Mouse (Mus musculus) kidney, adult 8-10 months (tissue): ENCODE data around the gene Fuca1.

Source experiments
- DNase-seq, 2 experiments: peaks; one replicate each; pipeline ENCODE4 v3.0.0; 2022

The Fuca1 gene

GRCm38 (mm10) chr4:135920304-135921241 lies at the start of gene Fuca1:
Gene Fuca1 (plus strand): TSS chr4:135920735.
- DNase-seq = peak; percentile 95 to 98

- DNase-seq = no peak
Measured at GRCm38 (mm10) chr4:135872015-135872414, 48.5 kb upstream of the Fuca1 start.

GRCm38 (mm10) chr4:135872589-135873391 lies 47.7 kb upstream of the Fuca1 start:
- DNase-seq = no peak

GRCm38 (mm10) chr4:135873526-135874202 lies 46.9 kb upstream of the Fuca1 start, which contains the start of gene Pnrc2:
Gene Pnrc2 (minus strand): TSS chr4:135873850.
- DNase-seq = peak; percentile 90 to 91

- DNase-seq = no peak
Measured at GRCm38 (mm10) chr4:135874564-135875535, 45.7 kb upstream of the Fuca1 start.

GRCm38 (mm10) chr4:135875546-135875945 lies 45.0 kb upstream of the Fuca1 start:
- no peak for DNase-seq

GRCm38 (mm10) chr4:135875991-135876582 lies 44.4 kb upstream of the Fuca1 start:
- DNase-seq = peak; percentile 55 to 66

- DNase-seq = peak; percentile 78
Measured at GRCm38 (mm10) chr4:135876583-135877020, 43.9 kb upstream of the Fuca1 start.

GRCm38 (mm10) chr4:135877742-135878141 lies 42.8 kb upstream of the Fuca1 start:
- DNase-seq = peak; percentile 39 to 54

GRCm38 (mm10) chr4:135879021-135879420 lies 41.5 kb upstream of the Fuca1 start:
- DNase-seq = no peak

GRCm38 (mm10) chr4:135880018-135880417 lies 40.5 kb upstream of the Fuca1 start:
- DNase-seq = no peak

GRCm38 (mm10) chr4:135880576-135880975 lies 40.0 kb upstream of the Fuca1 start:
- DNase-seq = peak in 1 of 2 experiments; percentile 43

GRCm38 (mm10) chr4:135882023-135882422 lies 38.5 kb upstream of the Fuca1 start:
- DNase-seq = no peak

- DNase-seq = peak; percentile 38 to 48
Measured at GRCm38 (mm10) chr4:135883401-135883851, 37.1 kb upstream of the Fuca1 start.

GRCm38 (mm10) chr4:135883881-135884516 lies 36.5 kb upstream of the Fuca1 start:
- DNase-seq = no peak

GRCm38 (mm10) chr4:135884531-135884930 lies 36.0 kb upstream of the Fuca1 start:
- DNase-seq = no peak

GRCm38 (mm10) chr4:135885676-135886075 lies 34.9 kb upstream of the Fuca1 start:
- DNase-seq = no peak

- DNase-seq = no peak
Measured at GRCm38 (mm10) chr4:135886184-135886583, 34.4 kb upstream of the Fuca1 start.

- DNase-seq = no peak
Measured at GRCm38 (mm10) chr4:135888448-135889057, 32.0 kb upstream of the Fuca1 start.
